Mouse (Mus musculus): ENCODE measurements around the gene 4930470P17Rik. TPM values are rescaled to one million over a fixed set of nuclear protein-coding genes. Genes with fewer than 3 reads are reported as not detected.
"Not testable (repeated sequence)": the region's sequence is repeated elsewhere in the genome, so short reads cannot be mapped to it uniquely, and the experiment has no call there.

The 4930470P17Rik gene
- not detected in 2 replicates for polyA plus RNA-seq (2015; fragmentation: Nextera tagmentation; extraction: Ambion mirVana)

DNA sequence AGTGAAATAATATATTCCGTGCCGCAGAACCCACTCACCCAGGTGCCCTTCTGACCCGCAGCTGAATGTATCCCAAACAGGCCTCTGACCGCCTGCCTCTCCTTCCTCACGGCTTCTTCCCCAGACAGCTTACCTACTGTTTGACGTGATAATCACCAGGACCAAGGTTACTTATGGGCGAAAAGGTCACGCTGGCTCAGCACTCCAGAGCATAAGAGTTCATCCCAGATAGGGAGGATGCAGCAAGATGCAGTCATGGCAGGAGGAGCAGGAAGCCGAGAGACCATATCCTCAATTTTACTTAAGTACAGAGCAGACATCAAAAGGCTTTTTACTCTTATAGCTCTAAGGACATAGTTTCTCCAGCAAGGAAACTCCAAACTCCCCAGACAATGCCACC is at the start of gene 4930470P17Rik:
4930470P17Rik (minus strand) TSS at position 101 of the 400 bp plus-strand sequence.
- Histone ChIP-seq H3K27me3 (no peaks in the 10 kb centered on the region), H3K27ac (replicated peaks) (no peak within 1 kb of the TSS), H3K9me3 (replicated peaks) (no peaks in the 10 kb centered on the region), H3K4me2 (replicated peaks) (no peak within 1 kb of the TSS), H3K36me3 (no peaks in the 10 kb centered on the region), H3K4me3 (replicated peaks) (no peak within 1 kb of the TSS), H3K9ac (no peak within 1 kb of the TSS), H3K4me1 (peaks cover 6% of the 10 kb centered on the region; the same call in 1 of the 2 replicates)
- ATAC-seq (ENCODE audit: insufficient number of reproducible peaks, low FRiP score, low TSS enrichment, low read depth): no peak
- WGBS: 43% methylated on average over 9 of the region's 9 CpGs

- Histone ChIP-seq H3K27ac (replicated peaks) (no peak overlapping the region), H3K9me3 (replicated peaks) (0 out of 2 replicates have a peak, but pooled peaks cover 4% of the 10 kb centered on the region), H3K36me3 (no peaks in the 10 kb centered on the region), H3K9ac (no peak overlapping the region), H3K27me3 (no peaks in the 10 kb centered on the region), H3K4me3 (replicated peaks) (no peak overlapping the region), H3K4me2 (replicated peaks) (no peak overlapping the region), H3K4me1 (peaks cover 4% of the 10 kb centered on the region; the same call in 1 of the 2 replicates)
- WGBS: 82% methylated on average over 1 of the region's 1 CpGs
- no peak for ATAC-seq (ENCODE audit: insufficient number of reproducible peaks, low FRiP score, low TSS enrichment, low read depth)
Measured at GRCm38 (mm10) chr2:170651483-170651882, 49.7 kb upstream of the 4930470P17Rik start.

DNA sequence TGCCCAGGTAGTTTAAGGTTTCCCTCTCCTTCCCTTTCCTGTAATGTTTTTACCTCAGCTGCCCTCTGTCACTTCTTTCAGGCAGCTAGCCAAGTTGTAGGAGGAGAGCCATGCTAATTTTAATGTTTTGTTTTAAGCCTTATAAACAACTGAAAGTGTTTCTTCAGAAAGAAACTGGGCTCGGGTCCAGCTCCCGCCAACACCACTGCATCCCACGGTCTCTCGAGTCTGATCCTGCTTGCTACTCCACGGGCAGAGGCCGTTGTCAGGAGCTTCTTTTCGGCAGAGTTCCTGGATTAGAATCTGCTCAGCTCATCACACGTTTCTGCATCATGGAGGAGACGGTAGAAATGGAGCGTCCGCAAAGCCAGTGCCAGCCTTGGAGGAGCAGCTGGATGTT is 46.7 kb upstream of the 4930470P17Rik start:
- Histone ChIP-seq H3K4me3 (replicated peaks) (no peak overlapping the region), H3K27me3 (no peaks in the 10 kb centered on the region), H3K36me3 (no peaks in the 10 kb centered on the region), H3K9ac (no peak overlapping the region), H3K4me2 (replicated peaks) (no peak overlapping the region), H3K4me1 (peaks cover 4% of the 10 kb centered on the region; the same call in 1 of the 2 replicates), H3K27ac (replicated peaks) (no peak overlapping the region), H3K9me3 (replicated peaks) (0 out of 2 replicates have a peak, but pooled peaks cover 4% of the 10 kb centered on the region)
- no peak for ATAC-seq (ENCODE audit: insufficient number of reproducible peaks, low FRiP score, low TSS enrichment, low read depth)
- whole genome bisulfite sequencing: 54% methylated on average over 11 of the region's 11 CpGs

GRCm38 (mm10) chr2:170646201-170646600 is 44.4 kb upstream of the 4930470P17Rik start:
- Histone ChIP-seq H3K36me3 (no peaks in the 10 kb centered on the region), H3K9me3 (replicated peaks) (no peaks in the 10 kb centered on the region), H3K27me3 (no peaks in the 10 kb centered on the region), H3K4me2 (replicated peaks) (no peak overlapping the region), H3K4me1 (peaks cover 4% of the 10 kb centered on the region; the same call in 1 of the 2 replicates), H3K9ac (no peak overlapping the region), H3K27ac (replicated peaks) (no peak overlapping the region), H3K4me3 (replicated peaks) (no peak overlapping the region)
- no peak for ATAC-seq (ENCODE audit: insufficient number of reproducible peaks, low FRiP score, low TSS enrichment, low read depth)
- 82% methylated on average over 6 of the region's 6 CpGs for WGBS

- no peak for ATAC-seq (ENCODE audit: insufficient number of reproducible peaks, low FRiP score, low TSS enrichment, low read depth)
- 33% methylated on average over 4 of the region's 4 CpGs for WGBS
- no peak overlapping the region for H3K4me3 ChIP-seq (replicated peaks)
- 0 out of 2 replicates have a peak, but pooled peaks cover 3% of the 10 kb centered on the region for H3K4me1 ChIP-seq
- H3K9ac ChIP-seq: no peak overlapping the region
- H3K4me2 ChIP-seq (replicated peaks): no peak overlapping the region
- no peaks in the 10 kb centered on the region for H3K36me3 ChIP-seq
- no peaks in the 10 kb centered on the region for H3K27me3 ChIP-seq
- H3K27ac ChIP-seq (replicated peaks): no peak overlapping the region
- H3K9me3 ChIP-seq (replicated peaks): no peaks in the 10 kb centered on the region
Measured at GRCm38 (mm10) chr2:170642338-170642806, 40.6 kb upstream of the 4930470P17Rik start.

GRCm38 (mm10) chr2:170640281-170640680 is 38.5 kb upstream of the 4930470P17Rik start:
- no peak overlapping the region for H3K4me3 ChIP-seq (replicated peaks)
- 84% methylated on average over 11 of the region's 11 CpGs for WGBS
- 0 out of 2 replicates have a peak, but pooled peaks cover 3% of the 10 kb centered on the region for H3K4me1 ChIP-seq
- ATAC-seq (ENCODE audit: insufficient number of reproducible peaks, low FRiP score, low TSS enrichment, low read depth): no peak
- H3K9ac ChIP-seq: no peak overlapping the region
- H3K4me2 ChIP-seq (replicated peaks): no peak overlapping the region
- H3K27ac ChIP-seq (replicated peaks): no peak overlapping the region
- H3K36me3 ChIP-seq: no peaks in the 10 kb centered on the region
- H3K27me3 ChIP-seq: no peaks in the 10 kb centered on the region
- no peaks in the 10 kb centered on the region for H3K9me3 ChIP-seq (replicated peaks)

DNA sequence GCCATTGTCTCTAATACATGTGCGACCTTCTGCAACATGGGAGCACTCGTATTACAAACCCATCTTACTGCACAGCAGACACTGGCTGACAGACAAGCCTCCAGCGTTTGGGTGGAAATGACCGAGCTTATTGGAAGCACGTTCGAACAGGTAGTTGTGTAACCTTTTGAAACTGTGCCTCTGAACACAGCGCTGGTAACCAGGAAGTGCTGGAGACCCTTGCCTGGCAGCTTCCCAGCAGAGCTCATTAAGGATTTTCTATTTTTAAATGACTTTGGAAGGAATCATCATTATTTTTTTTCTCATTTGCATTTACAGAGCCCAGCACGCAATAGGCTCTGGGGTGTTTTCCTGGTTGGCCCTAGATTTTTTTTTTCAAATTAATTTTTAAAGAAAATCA is 36.9 kb upstream of the 4930470P17Rik start:
- Histone ChIP-seq H3K4me3 (replicated peaks) (no peak overlapping the region), H3K9me3 (replicated peaks) (no peaks in the 10 kb centered on the region), H3K27ac (replicated peaks) (no peak overlapping the region), H3K4me1 (0 out of 2 replicates have a peak, but pooled peaks cover 3% of the 10 kb centered on the region), H3K9ac (no peak overlapping the region), H3K4me2 (replicated peaks) (no peak overlapping the region), H3K36me3 (no peaks in the 10 kb centered on the region), H3K27me3 (no peaks in the 10 kb centered on the region)
- no peak for ATAC-seq (ENCODE audit: insufficient number of reproducible peaks, low FRiP score, low TSS enrichment, low read depth)
- 41% methylated on average over 8 of the region's 8 CpGs for WGBS

GRCm38 (mm10) chr2:170632998-170633622 is 31.3 kb upstream of the 4930470P17Rik start:
- WGBS: 97% methylated on average over 2 of the region's 2 CpGs
- Histone ChIP-seq H3K9me3 (replicated peaks) (no peaks in the 10 kb centered on the region), H3K4me1 (no peaks in the 10 kb centered on the region), H3K36me3 (no peaks in the 10 kb centered on the region), H3K27me3 (no peaks in the 10 kb centered on the region), H3K4me2 (replicated peaks) (no peak overlapping the region), H3K27ac (replicated peaks) (no peak overlapping the region), H3K4me3 (replicated peaks) (no peak overlapping the region), H3K9ac (no peak overlapping the region)
- ATAC-seq (ENCODE audit: insufficient number of reproducible peaks, low FRiP score, low TSS enrichment, low read depth): peak; percentile 57; the same call in 1 of the 2 replicates

DNA sequence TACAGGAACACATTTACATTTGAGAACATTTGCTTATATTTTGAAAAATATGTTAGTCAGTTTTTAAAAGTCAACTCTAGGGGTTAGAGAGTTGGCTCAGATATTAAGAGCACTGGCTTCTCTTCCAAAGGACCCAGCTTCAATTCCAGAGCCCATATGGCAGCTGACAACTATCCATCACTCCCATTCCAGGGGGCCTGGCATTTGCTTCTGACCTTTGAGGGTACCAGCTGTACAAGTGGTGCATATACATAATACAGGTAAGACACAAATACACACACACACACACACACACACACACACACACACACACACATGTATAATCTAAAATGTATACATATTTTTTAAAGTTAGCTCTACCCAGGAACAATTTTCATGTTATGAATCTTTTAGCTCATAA is 30.6 kb upstream of the 4930470P17Rik start:
- Histone ChIP-seq H3K4me1 (no peaks in the 10 kb centered on the region), H3K9me3 (replicated peaks) (no peaks in the 10 kb centered on the region), H3K27me3 (no peaks in the 10 kb centered on the region), H3K9ac (no peak overlapping the region), H3K27ac (replicated peaks) (no peak overlapping the region), H3K4me2 (replicated peaks) (no peak overlapping the region), H3K36me3 (no peaks in the 10 kb centered on the region), H3K4me3 (replicated peaks) (no peak overlapping the region)
- ATAC-seq (ENCODE audit: insufficient number of reproducible peaks, low FRiP score, low TSS enrichment, low read depth): no peak

DNA sequence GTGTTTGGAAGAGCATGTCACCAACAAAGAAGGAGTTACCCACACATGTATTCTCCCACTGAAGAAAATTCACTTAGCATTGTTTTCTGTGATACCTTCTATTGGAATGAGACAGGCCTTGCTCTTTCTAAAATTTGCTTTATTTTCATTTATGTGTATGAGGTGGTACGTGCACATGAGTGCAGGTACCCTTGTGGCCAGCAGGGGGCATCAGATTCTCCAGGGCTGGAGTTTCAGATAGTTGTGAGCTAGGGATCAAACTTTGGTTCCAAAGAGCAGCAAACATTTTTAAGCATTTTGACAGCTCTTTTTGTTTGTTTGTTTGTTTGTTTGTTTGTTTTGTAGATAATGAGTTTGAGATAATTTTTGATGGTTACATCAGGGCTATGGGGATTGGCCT is 29.6 kb upstream of the 4930470P17Rik start:
- Histone ChIP-seq H3K36me3 (no peaks in the 10 kb centered on the region), H3K4me1 (no peaks in the 10 kb centered on the region), H3K4me2 (replicated peaks) (no peak overlapping the region), H3K9me3 (replicated peaks) (no peaks in the 10 kb centered on the region), H3K4me3 (replicated peaks) (no peak overlapping the region), H3K9ac (no peak overlapping the region), H3K27me3 (no peaks in the 10 kb centered on the region), H3K27ac (replicated peaks) (no peak overlapping the region)
- 81% methylated on average over 1 of the region's 1 CpGs for WGBS
- no peak for ATAC-seq (ENCODE audit: insufficient number of reproducible peaks, low FRiP score, low TSS enrichment, low read depth)

GRCm38 (mm10) chr2:170630553-170630952 is 28.7 kb upstream of the 4930470P17Rik start:
- no peaks in the 10 kb centered on the region for H3K9me3 ChIP-seq (replicated peaks)
- 78% methylated on average over 11 of the region's 11 CpGs for WGBS

GRCm38 (mm10) chr2:170627991-170628390 is 26.2 kb upstream of the 4930470P17Rik start:
- not testable (repeated sequence) for H3K4me1 ChIP-seq; H3K36me3 ChIP-seq; ATAC-seq (ENCODE audit: insufficient number of reproducible peaks, low FRiP score, low TSS enrichment, low read depth); H3K4me3 ChIP-seq (replicated peaks); H3K4me2 ChIP-seq (replicated peaks); H3K27me3 ChIP-seq; H3K9me3 ChIP-seq (replicated peaks); H3K27ac ChIP-seq (replicated peaks); H3K9ac ChIP-seq
- WGBS: 81% methylated on average over 11 of the region's 11 CpGs

More at GRCm38 (mm10) chr2:170630553-170630952, 28.7 kb upstream of the 4930470P17Rik start:
- H3K9ac ChIP-seq: no peak overlapping the region
- H3K4me1 ChIP-seq: no peaks in the 10 kb centered on the region
- no peak overlapping the region for H3K4me2 ChIP-seq (replicated peaks)
- H3K27me3 ChIP-seq: no peaks in the 10 kb centered on the region
- no peaks in the 10 kb centered on the region for H3K36me3 ChIP-seq
- peak overlapping the region; percentile 28; the same call in 1 of the 2 replicates for H3K27ac ChIP-seq (replicated peaks)
- ATAC-seq (ENCODE audit: insufficient number of reproducible peaks, low FRiP score, low TSS enrichment, low read depth): no peak
- no peak overlapping the region for H3K4me3 ChIP-seq (replicated peaks)

All from embryonic facial prominence, embryonic 15.5 days (tissue).